In genomic region chr2:32418430-32419151, GRCm38 (mm10) we compare ENCODE assay signal across 13 mouse cellular contexts. TPM values are rescaled to one million over a fixed set of nuclear protein-coding genes. Genes with fewer than 3 reads are reported as not detected.
DNase-seq lines count a peak whose midpoint lies in the region; ATAC-seq and TF ChIP-seq lines count a peak whose summit lies in the region.
"Had no signal": no experiment of that assay in that cellular context is flagged by ENCODE, and none has a peak within 500 bp of the region (broad histone marks: within the 10 kb centered on the region; RNA-seq: fewer than 3 reads in every experiment).

No protein-coding gene starts in this region.

- no peak for TF ChIP-seq CTCF in layer of hippocampus, adult 2 months (conservative IDR thresholded peaks at IDR 0.05)

- WGBS in intestine, embryonic 16.5 days = 77% methylated on average over 12 of the region's 12 CpGs
- 50% methylated on average over 12 of the region's 12 CpGs for WGBS in kidney, embryonic 16.5 days
- WGBS in hindbrain, embryonic 10.5 days = 90% methylated on average over 12 of the region's 12 CpGs

- peak; percentile 60 for ATAC-seq in intestine, embryonic 16.5 days
- ATAC-seq in kidney, embryonic 16.5 days (ENCODE audit: low FRiP score, low TSS enrichment) = no peak
- ATAC-seq: inflammation-experienced regulatory T-cells, adult 6 months had no signal

- no peak overlapping the region for H3K4me3 ChIP-seq in layer of hippocampus, adult 2 months
- H3K4me3 ChIP-seq in intestine, embryonic 16.5 days (ENCODE audit: low read length) = no peak overlapping the region
- H3K4me3 ChIP-seq in kidney, embryonic 16.5 days (ENCODE audit: low read length) = no peak overlapping the region
- H3K4me3 ChIP-seq in hindbrain, embryonic 10.5 days = no peak overlapping the region
- H3K4me3 ChIP-seq: forebrain, embryonic 10.5 days; heart, embryonic 12.5 days; limb, embryonic 10.5 days; neural tube, embryonic 13.5 days had no signal

- H3K4me2 ChIP-seq in intestine, embryonic 16.5 days (ENCODE audit: low read depth, low read length) = no peak overlapping the region
- H3K4me2 ChIP-seq in kidney, embryonic 16.5 days (replicated peaks; ENCODE audit: low read depth, low read length) = no peak overlapping the region
- H3K4me2 ChIP-seq: heart, embryonic 12.5 days; neural tube, embryonic 13.5 days had no signal

- peaks cover 31% of the 10 kb centered on the region for H3K36me3 ChIP-seq in intestine, embryonic 16.5 days (ENCODE audit: control insufficient read depth, insufficient read depth, low read length)
- H3K36me3 ChIP-seq in kidney, embryonic 16.5 days (ENCODE audit: insufficient read depth, low read length) = peaks cover 51% of the 10 kb centered on the region
- peaks cover 82% of the 10 kb centered on the region for H3K36me3 ChIP-seq in hindbrain, embryonic 10.5 days

- H3K27ac ChIP-seq in layer of hippocampus, adult 2 months = peak overlapping the region; percentile 29; the same call in 1 of the 2 replicates
- H3K27ac ChIP-seq in intestine, embryonic 16.5 days (ENCODE audit: low read length) = peak overlapping the region; percentile 61
- H3K27ac ChIP-seq in kidney, embryonic 16.5 days (ENCODE audit: low read length) = peak overlapping the region; percentile 69
- no peak overlapping the region for H3K27ac ChIP-seq in hindbrain, embryonic 10.5 days
- H3K27ac ChIP-seq: forebrain, embryonic 10.5 days; limb, embryonic 10.5 days; neural tube, embryonic 13.5 days had no signal

- no peaks in the 10 kb centered on the region for H3K9me3 ChIP-seq in intestine, embryonic 16.5 days (ENCODE audit: control insufficient read depth, low read length)
- H3K9me3 ChIP-seq in kidney, embryonic 16.5 days (ENCODE audit: low read length) = no peaks in the 10 kb centered on the region
- no peaks in the 10 kb centered on the region for H3K9me3 ChIP-seq in hindbrain, embryonic 10.5 days
- H3K9me3 ChIP-seq: forebrain, embryonic 10.5 days; heart, embryonic 12.5 days; limb, embryonic 10.5 days; neural tube, embryonic 13.5 days had no signal

- peaks cover 25% of the 10 kb centered on the region for H3K4me1 ChIP-seq in intestine, embryonic 16.5 days (ENCODE audit: control insufficient read depth, insufficient read depth, low read length)
- H3K4me1 ChIP-seq in kidney, embryonic 16.5 days (ENCODE audit: insufficient read depth, low read length) = peaks cover 26% of the 10 kb centered on the region
- peaks cover 11% of the 10 kb centered on the region for H3K4me1 ChIP-seq in hindbrain, embryonic 10.5 days (replicated peaks)

- DNase-seq in layer of hippocampus, adult 2 months (ENCODE audit: low spot score in 2 of 2) = no peak
- DNase-seq in layer of hippocampus, adult 18-20 months (ENCODE audit: low spot score in 2 of 2) = no peak
- DNase-seq in skeletal muscle tissue, adult 2 months (ENCODE audit: low read depth, low spot score) = peak; percentile 83
- DNase-seq in heart, adult 18-20 months = no peak
- no peak for DNase-seq in hindbrain, embryonic 10.5 days (ENCODE audit: low spot score)
- DNase-seq: thymus, adult 18-20 months had no signal

- H3K27me3 ChIP-seq in intestine, embryonic 16.5 days (replicated peaks; ENCODE audit: control insufficient read depth, insufficient read depth, low read length) = no peaks in the 10 kb centered on the region
- no peaks in the 10 kb centered on the region for H3K27me3 ChIP-seq in kidney, embryonic 16.5 days (ENCODE audit: insufficient read depth, low read length)
- no peaks in the 10 kb centered on the region for H3K27me3 ChIP-seq in hindbrain, embryonic 10.5 days (ENCODE audit: insufficient read depth, poor library complexity, severe bottlenecking)
- H3K27me3 ChIP-seq: heart, embryonic 12.5 days; neural tube, embryonic 13.5 days had no signal

- no peak overlapping the region for H3K9ac ChIP-seq in intestine, embryonic 16.5 days (ENCODE audit: low read depth, low read length)
- no peak overlapping the region for H3K9ac ChIP-seq in kidney, embryonic 16.5 days (replicated peaks; ENCODE audit: low read length)
- H3K9ac ChIP-seq: heart, embryonic 12.5 days; neural tube, embryonic 13.5 days had no signal

RNA-seq across cellular contexts. Expression of gene Ptges2, which starts 22.9 kb away (rescaled TPM):
- 10 to 100 TPM; 33.8 to 35.5 TPM for total RNA-seq in layer of hippocampus, adult 2 months (2021)
- 10 to 100 TPM; 35.1 to 41.4 TPM for total RNA-seq in layer of hippocampus, adult 18-20 months (2021)
- 49.1 and 49.8 TPM in 2 replicates for polyA plus RNA-seq in intestine, embryonic 16.5 days (2015; fragmentation: Nextera tagmentation; extraction: Ambion mirVana)
- polyA plus RNA-seq in kidney, embryonic 16.5 days (2015; fragmentation: Nextera tagmentation; extraction: Ambion mirVana) = 38.3 and 39.5 TPM in 2 replicates
- total RNA-seq in heart, adult 18-20 months (2021) = 10 to 100 TPM; 60.2 to 68.5 TPM
- 26.3 and 32.3 TPM in 2 replicates for polyA plus RNA-seq in hindbrain, embryonic 10.5 days (2016; fragmentation: Nextera tagmentation; extraction: Ambion mirVana)

RNA-seq across cellular contexts. Expression of gene Lcn2, which starts 30.5 kb away (rescaled TPM):
- under 1 TPM in 1 of 2 experiments, not detected in 1; 0.69 TPM for total RNA-seq in layer of hippocampus, adult 2 months (2021)
- total RNA-seq in layer of hippocampus, adult 18-20 months (2021) = under 1 TPM in 1 of 2 experiments, not detected in 1; 0.51 TPM
- polyA plus RNA-seq in intestine, embryonic 16.5 days (2015; fragmentation: Nextera tagmentation; extraction: Ambion mirVana) = 2.2 and 4.2 TPM in 2 replicates
- polyA plus RNA-seq in kidney, embryonic 16.5 days (2015; fragmentation: Nextera tagmentation; extraction: Ambion mirVana) = 9.0 and 12.7 TPM in 2 replicates
- 1 to 10 TPM; 4.8 to 5.6 TPM for total RNA-seq in heart, adult 18-20 months (2021)
- polyA plus RNA-seq in hindbrain, embryonic 10.5 days (2016; fragmentation: Nextera tagmentation; extraction: Ambion mirVana) = not detected in 2 replicates
- polyA plus RNA-seq: forebrain, embryonic 10.5 days; limb, embryonic 10.5 days had no signal

RNA-seq across cellular contexts. Expression of gene Naif1, which starts 31.7 kb away (rescaled TPM):
- 1 to 10 TPM; 4.3 to 4.5 TPM for total RNA-seq in layer of hippocampus, adult 2 months (2021)
- 1 to 10 TPM; 4.6 to 4.8 TPM for total RNA-seq in layer of hippocampus, adult 18-20 months (2021)
- polyA plus RNA-seq in intestine, embryonic 16.5 days (2015; fragmentation: Nextera tagmentation; extraction: Ambion mirVana) = 5.1 and 5.3 TPM in 2 replicates
- 7.3 and 8.2 TPM in 2 replicates for polyA plus RNA-seq in kidney, embryonic 16.5 days (2015; fragmentation: Nextera tagmentation; extraction: Ambion mirVana)
- 1 to 10 TPM; 3.0 to 3.1 TPM for total RNA-seq in heart, adult 18-20 months (2021)
- 6.0 and 6.4 TPM in 2 replicates for polyA plus RNA-seq in hindbrain, embryonic 10.5 days (2016; fragmentation: Nextera tagmentation; extraction: Ambion mirVana)

RNA-seq across cellular contexts. Expression of gene Slc25a25, which starts 32.7 kb away (rescaled TPM):
- 10 to 100 TPM; 54.5 to 57.6 TPM for total RNA-seq in layer of hippocampus, adult 2 months (2021)
- 10 to 100 TPM; 57.2 to 59.5 TPM for total RNA-seq in layer of hippocampus, adult 18-20 months (2021)
- 19.3 and 19.9 TPM in 2 replicates for polyA plus RNA-seq in intestine, embryonic 16.5 days (2015; fragmentation: Nextera tagmentation; extraction: Ambion mirVana)
- 21.2 and 21.9 TPM in 2 replicates for polyA plus RNA-seq in kidney, embryonic 16.5 days (2015; fragmentation: Nextera tagmentation; extraction: Ambion mirVana)
- 10 to 100 TPM in 1 of 2 experiments, 1 to 10 TPM in 1; 8.4 to 11.5 TPM for total RNA-seq in heart, adult 18-20 months (2021)
- polyA plus RNA-seq in hindbrain, embryonic 10.5 days (2016; fragmentation: Nextera tagmentation; extraction: Ambion mirVana) = 28.8 and 34.4 TPM in 2 replicates

RNA-seq across cellular contexts. Expression of gene 1110008P14Rik, which starts 36.9 kb away (rescaled TPM):
- 100 to 1,000 TPM; 160 to 170 TPM for total RNA-seq in layer of hippocampus, adult 2 months (2021)
- total RNA-seq in layer of hippocampus, adult 18-20 months (2021) = 100 to 1,000 TPM; 153 to 155 TPM
- polyA plus RNA-seq in intestine, embryonic 16.5 days (2015; fragmentation: Nextera tagmentation; extraction: Ambion mirVana) = 44.2 and 45.8 TPM in 2 replicates
- polyA plus RNA-seq in kidney, embryonic 16.5 days (2015; fragmentation: Nextera tagmentation; extraction: Ambion mirVana) = 50.1 and 51.6 TPM in 2 replicates
- 10 to 100 TPM; 43.2 to 50.5 TPM for total RNA-seq in heart, adult 18-20 months (2021)
- 41.4 and 66.7 TPM in 2 replicates for polyA plus RNA-seq in hindbrain, embryonic 10.5 days (2016; fragmentation: Nextera tagmentation; extraction: Ambion mirVana)
